Mouse (Mus musculus): ENCODE measurements around the gene Ptpn7. TPM values are rescaled to one million over a fixed set of nuclear protein-coding genes. Genes with fewer than 3 reads are reported as not detected.
A peak's percentile ranks its signal among the peaks of the same experiment; 100 is the strongest.

The Ptpn7 gene
- total RNA-seq, 2 experiments from 2014 or later = not detected

- no peak for DNase-seq (ENCODE audit: low spot score in 2 of 2)
These were observed 3.5 kb upstream of the Ptpn7 start for GRCm38 (mm10) chr1:135128986-135129385.

GRCm38 (mm10) chr1:135129543-135130183 lies 2.8 kb upstream of the Ptpn7 start:
- DNase-seq (ENCODE audit: low spot score in 2 of 2) = no peak

- DNase-seq (ENCODE audit: low spot score in 2 of 2) = no peak
These were observed 2.0 kb upstream of the Ptpn7 start for GRCm38 (mm10) chr1:135130376-135131018.

- DNase-seq (ENCODE audit: low spot score in 2 of 2) = no peak
These were observed 1.5 kb upstream of the Ptpn7 start for GRCm38 (mm10) chr1:135131034-135131433.

- DNase-seq (ENCODE audit: low spot score in 2 of 2) = no peak
These were observed 940 bp upstream of the Ptpn7 start for GRCm38 (mm10) chr1:135131560-135131959.

GRCm38 (mm10) chr1:135132893-135133369 lies 431 bp downstream of the Ptpn7 start:
- DNase-seq (ENCODE audit: low spot score in 2 of 2) = no peak

- DNase-seq (ENCODE audit: low spot score in 2 of 2) = no peak
These were observed 1.4 kb downstream of the Ptpn7 start for GRCm38 (mm10) chr1:135133678-135134435.

- no peak for DNase-seq (ENCODE audit: low spot score in 2 of 2)
These were observed 2.7 kb downstream of the Ptpn7 start for GRCm38 (mm10) chr1:135135111-135135787.

GRCm38 (mm10) chr1:135136500-135136899 lies 4.0 kb downstream of the Ptpn7 start:
- peak; percentile 65 to 75 for DNase-seq (ENCODE audit: low spot score in 2 of 2)

GRCm38 (mm10) chr1:135139906-135140305 lies 7.4 kb downstream of the Ptpn7 start:
- DNase-seq (ENCODE audit: low spot score in 2 of 2) = no peak

- no peak for DNase-seq (ENCODE audit: low spot score in 2 of 2)
These were observed 10.0 kb downstream of the Ptpn7 start for GRCm38 (mm10) chr1:135142452-135142851.

- DNase-seq (ENCODE audit: low spot score in 2 of 2) = no peak
These were observed 11.4 kb downstream of the Ptpn7 start for GRCm38 (mm10) chr1:135143940-135144339.

GRCm38 (mm10) chr1:135146077-135146945 lies 13.8 kb downstream of the Ptpn7 start, which contains the start of gene Arl8a:
TSS of gene Arl8a (plus strand) at chr1:135146824.
- DNase-seq (ENCODE audit: low spot score in 2 of 2) = peak; percentile 77 to 87

- DNase-seq (ENCODE audit: low spot score in 2 of 2) = peak; percentile 85 to 87
These were observed 14.6 kb downstream of the Ptpn7 start for GRCm38 (mm10) chr1:135146946-135147701.

GRCm38 (mm10) chr1:135147702-135148058 lies 15.2 kb downstream of the Ptpn7 start:
- no peak for DNase-seq (ENCODE audit: low spot score in 2 of 2)

- DNase-seq (ENCODE audit: low spot score in 2 of 2) = no peak
These were observed 16.0 kb downstream of the Ptpn7 start for GRCm38 (mm10) chr1:135148476-135148875.

GRCm38 (mm10) chr1:135148996-135149395 lies 16.5 kb downstream of the Ptpn7 start:
- DNase-seq (ENCODE audit: low spot score in 2 of 2) = peak in 1 of 2 experiments; percentile 40

GRCm38 (mm10) chr1:135154011-135154410 lies 21.5 kb downstream of the Ptpn7 start:
- no peak for DNase-seq (ENCODE audit: low spot score in 2 of 2)

GRCm38 (mm10) chr1:135154411-135154959 lies 22.0 kb downstream of the Ptpn7 start:
- DNase-seq (ENCODE audit: low spot score in 2 of 2) = peak; percentile 82 to 92
